Mouse (Mus musculus) left cerebral cortex, postnatal 25 days (tissue): ENCODE data around the gene Btbd1. TPM values are rescaled to one million over a fixed set of nuclear protein-coding genes. Genes with fewer than 3 reads are reported as not detected.

Source experiments
- total RNA-seq, 2 experiments: library from RNA; stranded (reverse); gene quantifications; 2 replicates each; pipeline ENCODE4 v1.2.3; 2021

Btbd1 gene
- total RNA-seq, 2 experiments from 2014 or later: 120 to 123 TPM

Other genes with a start within 250 kb of the Btbd1 start
- 10 to 100 TPM; 67.2 to 77.5 TPM for gene Homer2, start 121.9 kb downstream of the Btbd1 start, total RNA-seq
- gene Ramac, start 66.5 kb downstream of the Btbd1 start, total RNA-seq: 10 to 100 TPM; 77.8 to 85.5 TPM
- gene 3110040N11Rik, start 40.0 kb downstream of the Btbd1 start, total RNA-seq: 10 to 100 TPM; 24.2 to 29.0 TPM
- not detected for gene Gm10160, start 26.4 kb upstream of the Btbd1 start, total RNA-seq
- 10 to 100 TPM; 29.5 to 30.0 TPM for gene Tm6sf1, start 29.6 kb upstream of the Btbd1 start, total RNA-seq
- gene Hdgfl3, start 105.0 kb upstream of the Btbd1 start, total RNA-seq: 10 to 100 TPM; 71.9 to 73.0 TPM
- gene Bnc1, start 162.9 kb upstream of the Btbd1 start, total RNA-seq: not detected